Mouse (Mus musculus) layer of hippocampus, postnatal 25 days (tissue): ENCODE measurements around the gene Nsrp1. TPM values are rescaled to one million over a fixed set of nuclear protein-coding genes. Genes with fewer than 3 reads are reported as not detected.
A peak's percentile ranks its signal among the peaks of the same experiment; 100 is the strongest.
"Not testable (repeated sequence)": the region's sequence is repeated elsewhere in the genome, so short reads cannot be mapped to it uniquely, and the experiment has no call there.

ENCODE experiments used
- DNase-seq, 2 experiments: peaks; one replicate each; pipeline ENCODE4 v3.0.0; 2022; ENCODE audit warnings: mixed read lengths in 2 of 2, low spot score in 1 of 2; ENCODE audit errors: extremely low spot score in 1 of 2
- total RNA-seq, 2 experiments: library from RNA; stranded (reverse); gene quantifications; 2 replicates each; pipeline ENCODE4 v1.2.3; 2021

The Nsrp1 gene
- total RNA-seq, result 10 to 100 TPM; 18.1 to 20.9 TPM

DNA sequence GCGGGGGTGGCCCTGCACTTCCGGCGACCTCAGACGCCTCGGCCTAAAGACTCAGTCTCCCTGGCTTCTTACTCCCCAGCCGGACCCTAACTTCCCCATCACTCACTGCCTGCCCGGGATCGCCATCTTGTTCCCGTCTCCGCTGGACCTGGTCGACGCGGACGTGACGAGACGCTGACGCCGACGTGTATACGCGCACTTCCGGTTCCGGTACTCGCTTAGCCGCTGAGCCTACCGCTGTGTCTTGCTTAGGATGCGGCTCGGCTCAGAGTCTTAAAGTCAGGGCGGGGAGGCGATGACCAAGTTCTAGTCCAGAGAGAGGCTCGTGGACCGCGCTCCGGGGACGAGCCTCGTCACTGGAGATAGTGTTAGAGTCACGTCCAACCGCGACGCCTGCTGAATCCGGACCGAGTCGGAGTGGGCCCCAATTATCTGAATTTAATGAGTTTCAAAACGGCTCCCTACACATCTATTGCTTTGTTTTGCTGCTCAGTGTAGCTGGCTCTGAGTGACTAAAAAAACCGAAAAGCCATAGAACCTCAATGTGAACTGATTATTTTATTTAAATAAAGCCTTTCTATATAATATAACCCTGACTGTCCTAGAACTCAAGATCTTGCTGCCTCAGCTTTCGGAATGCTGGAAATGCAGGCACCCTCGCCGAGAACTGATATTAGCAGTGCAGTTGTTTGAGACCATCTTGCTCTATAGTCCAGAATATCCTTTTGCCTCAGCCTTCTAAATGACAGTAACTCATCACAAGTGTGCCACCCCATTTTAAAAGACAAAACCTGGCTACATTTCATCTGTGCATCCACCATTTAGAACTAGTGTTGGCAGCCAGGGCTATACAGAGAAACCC is at the start of gene Nsrp1:
Gene Nsrp1, minus strand, starts transcription at position 163 of the 862 bp plus-strand sequence.
- peak; percentile 81 to 88 for DNase-seq

DNA sequence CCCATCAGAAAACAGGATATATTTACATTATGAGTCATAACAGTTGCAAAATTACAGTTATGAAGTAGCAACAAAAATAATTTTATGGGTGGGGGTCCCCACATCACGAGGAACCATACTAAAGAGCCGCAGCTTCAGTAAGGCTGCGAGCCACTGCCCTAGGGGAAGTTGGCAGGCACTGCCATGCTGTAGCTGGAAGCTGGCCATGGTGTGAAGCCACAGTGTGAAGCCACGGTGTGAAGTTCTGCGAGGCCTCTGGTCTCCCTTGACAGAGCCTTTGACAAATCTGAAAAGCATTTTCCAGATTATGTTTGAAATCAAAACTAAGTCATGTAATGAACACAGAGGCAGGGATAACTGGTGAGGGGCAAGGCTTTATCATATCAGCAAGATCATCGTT is 32.9 kb upstream of the Nsrp1 start:
- DNase-seq, result no peak

DNA sequence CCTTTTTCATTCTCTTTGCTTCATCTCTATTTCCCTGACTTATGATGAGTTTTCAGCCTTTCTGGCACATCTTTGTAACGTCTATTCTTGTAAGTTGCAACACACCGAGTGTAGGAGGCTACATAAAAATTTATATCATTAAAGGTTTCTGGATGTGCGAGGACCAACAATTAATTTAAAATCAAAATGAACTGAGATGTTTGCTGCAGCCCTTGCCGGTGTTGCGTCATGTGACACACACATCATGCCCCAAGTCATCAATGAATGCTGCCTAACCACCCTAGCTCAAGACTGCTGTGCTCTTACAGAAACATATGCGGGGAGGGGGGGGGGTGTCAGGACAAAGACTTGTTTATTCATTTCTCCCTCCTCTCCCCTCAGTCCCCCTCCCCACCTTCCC is 30.2 kb upstream of the Nsrp1 start:
- no peak for DNase-seq

DNA sequence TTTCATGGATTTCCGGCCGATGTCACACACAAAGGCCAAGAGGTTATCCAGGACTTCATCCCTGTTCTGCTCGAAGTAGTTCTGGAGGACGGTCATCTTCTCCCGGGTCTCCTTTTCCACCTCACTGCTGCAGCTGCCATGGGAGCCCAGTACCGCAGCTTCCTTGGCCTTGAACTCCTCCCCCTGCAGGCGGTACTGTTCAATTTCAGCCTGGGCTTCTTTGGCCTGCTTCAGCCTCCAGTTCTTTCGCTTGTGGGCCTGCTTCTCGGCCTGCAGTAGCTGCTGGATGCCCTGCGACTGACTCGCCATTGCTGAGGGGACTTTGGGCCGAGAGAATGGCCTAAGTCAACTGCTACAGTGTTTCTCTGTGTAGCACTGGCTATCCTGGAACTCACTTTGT is 29.6 kb upstream of the Nsrp1 start:
- DNase-seq, result not testable (repeated sequence)

DNA sequence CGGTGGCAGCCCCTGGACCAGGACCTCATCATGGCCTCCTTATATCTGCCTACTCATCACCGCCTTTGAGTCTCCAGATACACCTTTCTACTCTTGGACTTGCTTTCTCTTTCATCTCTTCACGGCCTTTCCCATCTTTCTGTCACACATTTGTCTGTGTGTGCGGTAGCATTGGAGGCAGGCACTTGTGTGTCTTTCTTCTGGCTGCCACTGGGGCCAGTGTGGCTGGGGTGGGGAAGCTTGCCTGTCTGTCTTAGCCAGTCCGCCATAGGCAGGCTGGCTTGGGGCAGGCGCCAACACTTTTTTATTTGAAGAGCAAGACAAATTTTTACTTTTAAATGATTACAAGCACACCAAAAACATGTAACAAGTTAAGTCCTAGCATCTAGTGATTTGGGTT is 28.7 kb upstream of the Nsrp1 start:
- DNase-seq, result no peak

DNA sequence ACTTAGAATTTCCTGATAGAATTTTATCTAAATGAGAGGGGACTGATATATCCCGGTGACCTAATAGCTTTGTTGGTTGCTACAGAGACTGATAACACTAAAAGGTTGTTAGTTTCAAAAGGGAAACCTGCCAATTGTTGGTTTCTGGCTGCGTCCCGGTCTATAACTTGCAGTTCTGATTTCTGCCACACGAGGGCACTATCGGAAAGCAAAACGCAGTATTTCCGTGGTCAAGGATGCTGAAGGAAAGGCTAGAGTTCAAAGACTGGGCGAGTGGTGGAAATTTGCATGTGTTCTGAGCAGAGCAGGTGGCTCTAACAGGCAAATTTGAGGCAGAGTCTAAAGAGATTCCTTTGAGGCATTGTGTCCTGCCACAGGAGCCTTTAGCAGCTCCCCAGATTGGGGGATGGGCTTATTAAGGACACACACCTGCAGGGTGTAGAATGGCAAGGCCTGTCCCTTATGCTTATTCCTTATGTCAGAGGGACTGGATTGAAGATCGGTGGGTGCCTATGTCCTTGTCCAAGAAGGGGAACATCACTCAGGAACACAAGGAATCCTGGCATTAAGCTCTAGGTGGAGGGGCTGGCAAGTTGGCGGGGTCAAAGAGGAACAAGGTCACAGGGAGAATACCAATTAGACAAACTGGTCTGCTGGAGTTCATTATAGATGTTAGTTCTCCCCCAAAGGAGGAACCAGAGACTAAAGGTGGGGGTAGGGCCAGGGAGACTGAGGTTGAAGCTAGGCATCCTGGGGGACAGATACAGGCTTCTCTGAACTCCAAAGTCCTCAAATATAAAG is 22.1 kb upstream of the Nsrp1 start:
- peak; percentile 72 to 94 for DNase-seq

DNA sequence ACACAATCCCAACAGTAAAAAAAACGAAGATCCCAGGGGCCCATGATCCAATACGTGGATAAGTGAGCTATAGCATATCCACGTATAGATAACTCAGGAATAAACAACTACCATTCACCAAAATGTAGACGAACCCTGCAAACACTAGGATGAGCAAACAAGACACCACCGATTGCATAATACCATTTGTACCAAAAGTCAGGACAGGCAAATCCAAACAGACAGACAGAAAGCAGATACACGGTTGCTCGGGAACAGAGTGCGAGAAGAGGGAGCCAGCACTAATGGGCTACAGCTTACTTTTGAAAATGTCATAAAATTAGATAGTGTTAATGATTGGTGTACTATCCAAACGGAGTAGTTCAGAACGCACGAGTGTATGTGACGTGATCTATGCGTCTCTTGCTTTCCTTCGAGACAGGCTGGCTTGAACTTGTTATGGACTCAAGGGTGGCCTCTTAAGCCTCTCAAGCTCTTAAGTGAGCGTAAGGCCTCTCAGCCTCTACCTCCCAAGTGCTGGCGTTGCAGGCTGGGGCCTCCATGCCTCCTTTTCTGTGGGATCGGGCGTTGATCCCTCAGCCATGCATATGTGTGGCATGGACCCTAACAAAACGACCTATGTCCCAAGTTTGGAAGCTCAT is 20.2 kb upstream of the Nsrp1 start:
- no peak for DNase-seq

DNA sequence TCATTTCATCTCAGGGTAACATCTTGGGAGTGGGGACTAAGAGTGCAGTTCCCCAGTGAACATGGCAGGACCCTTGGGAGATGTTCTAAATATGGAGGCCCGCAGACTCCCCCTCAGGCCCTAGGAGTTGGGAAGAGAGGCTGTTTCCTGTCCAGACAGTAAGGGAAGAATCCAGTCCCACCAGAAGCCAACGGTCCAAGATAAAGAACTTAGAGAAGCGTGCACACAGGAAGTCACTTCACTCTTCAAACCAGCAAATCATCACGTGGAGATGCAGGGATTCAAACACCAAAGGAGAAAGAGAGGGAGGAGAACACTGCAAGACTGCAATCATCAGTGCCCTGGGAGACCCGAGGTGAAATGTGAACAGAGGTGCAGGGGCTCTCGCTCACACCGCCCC is 18.8 kb upstream of the Nsrp1 start:
- no peak for DNase-seq

DNA sequence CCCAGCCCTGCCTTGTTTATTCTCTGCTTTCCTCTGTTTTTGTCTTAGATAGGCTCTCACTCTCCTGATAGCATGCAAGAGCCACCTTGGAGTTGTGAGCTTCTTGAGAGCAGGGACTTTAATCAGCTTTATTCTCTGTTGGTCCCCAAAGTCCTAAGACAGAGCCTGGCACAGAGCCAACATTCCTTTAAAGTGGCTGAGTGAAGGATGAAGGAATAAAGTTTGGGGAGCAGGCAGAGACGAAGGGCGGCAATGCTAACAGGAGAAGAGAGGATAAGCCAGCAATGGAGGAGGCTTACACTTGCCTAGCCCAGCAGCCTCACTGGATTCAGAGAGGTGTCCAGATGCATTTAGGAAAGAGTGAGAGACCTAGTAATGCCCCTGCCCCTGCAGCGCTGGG is 18.3 kb upstream of the Nsrp1 start:
- no peak for DNase-seq

DNA sequence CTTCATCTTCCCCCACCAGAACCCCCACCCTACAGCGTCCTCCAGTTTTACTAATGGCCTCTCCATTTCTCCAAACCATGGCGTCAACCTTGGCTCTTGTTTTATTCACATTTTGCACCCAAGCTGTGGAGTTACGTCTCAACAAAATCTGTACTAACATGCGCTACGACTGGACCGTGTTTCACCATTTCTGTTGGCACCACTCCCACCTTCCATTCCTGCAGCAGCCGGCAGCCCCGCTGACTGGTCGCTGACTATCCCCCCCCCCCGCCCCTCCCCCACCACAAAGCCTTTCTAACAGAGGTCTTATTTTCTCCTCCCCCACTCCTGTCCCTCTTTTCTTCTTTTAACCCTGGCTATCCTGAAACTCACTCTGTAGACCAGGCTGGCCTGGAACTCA is 17.0 kb upstream of the Nsrp1 start:
- DNase-seq, result no peak

DNA sequence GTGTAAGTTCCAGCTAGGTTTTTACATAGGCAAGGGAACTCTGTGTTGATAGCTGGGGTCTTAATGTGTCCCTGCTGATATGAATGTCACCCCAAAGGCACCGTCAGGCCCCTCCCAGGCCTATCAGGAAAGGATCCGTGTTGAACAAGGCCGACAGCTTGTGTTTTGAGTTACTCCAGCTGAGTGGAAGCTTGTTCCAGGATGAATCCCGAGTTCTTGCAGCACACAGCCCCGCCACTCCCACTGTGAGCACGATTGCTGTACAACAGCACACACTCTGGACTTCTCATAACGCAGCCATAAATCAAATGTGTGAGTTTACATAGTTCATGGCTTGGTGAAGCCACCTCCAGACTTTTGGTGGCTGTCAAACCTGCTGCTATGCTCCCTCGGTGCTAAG is 15.9 kb upstream of the Nsrp1 start:
- peak in 1 of 2 experiments; percentile 13 for DNase-seq

DNA sequence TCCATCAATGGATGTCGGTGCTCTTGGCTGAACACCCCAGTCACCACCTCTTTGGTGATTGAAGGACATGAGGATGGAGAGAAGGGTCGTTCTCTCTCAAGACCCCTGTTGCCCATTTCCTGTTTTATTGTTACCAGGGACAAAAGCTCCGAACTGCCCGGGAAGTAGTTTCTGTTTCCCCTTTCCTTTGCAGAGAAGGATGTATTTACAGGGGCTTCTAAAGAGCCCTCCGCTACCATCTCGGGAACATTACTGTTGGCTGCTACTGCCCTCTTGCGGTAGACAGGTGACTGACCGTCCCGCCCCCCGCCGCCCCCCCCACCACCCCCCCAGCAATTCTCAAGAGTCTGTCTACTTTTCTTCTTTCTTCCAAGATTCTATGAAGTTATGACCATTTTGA is 15.0 kb upstream of the Nsrp1 start:
- DNase-seq, result peak in 1 of 2 experiments; percentile 46

DNA sequence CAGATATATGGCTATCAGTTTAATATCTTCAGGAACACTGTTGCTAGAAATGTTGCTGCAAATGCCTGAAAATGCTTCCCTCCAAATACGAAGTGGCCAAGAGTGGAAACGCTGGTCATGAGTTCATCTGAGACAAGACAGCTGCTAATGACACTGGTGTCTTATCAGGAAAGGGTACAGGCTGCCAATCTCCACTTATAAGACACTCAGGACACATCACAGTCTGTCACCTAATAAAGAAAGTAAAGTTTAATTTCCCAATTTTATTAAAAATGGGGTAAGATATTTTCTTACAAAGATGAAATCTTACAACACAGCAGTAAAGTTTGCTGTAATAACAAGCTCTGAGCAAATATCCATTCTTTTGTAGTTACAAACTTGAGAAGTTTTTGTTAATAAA is 10.9 kb upstream of the Nsrp1 start:
- no peak for DNase-seq

DNA sequence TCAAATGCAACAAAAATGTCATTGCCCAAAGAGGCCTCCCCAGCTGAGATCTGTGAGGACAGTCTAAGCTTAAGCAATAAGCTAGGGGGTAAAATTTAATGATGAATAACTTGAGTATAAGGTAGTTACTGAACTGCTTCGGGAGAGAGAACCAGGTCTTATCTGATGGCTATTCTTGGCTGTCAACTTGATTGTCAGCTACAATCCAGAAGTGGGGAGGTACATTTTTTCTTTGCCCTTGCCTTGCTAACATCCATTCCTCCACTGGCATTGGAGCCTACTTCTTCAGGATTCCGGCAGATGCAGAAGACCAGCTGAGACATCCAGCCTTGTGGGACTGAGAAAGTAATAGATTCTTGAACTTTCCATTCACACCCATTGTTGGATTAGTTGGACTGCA is 8.8 kb upstream of the Nsrp1 start:
- no peak for DNase-seq

DNA sequence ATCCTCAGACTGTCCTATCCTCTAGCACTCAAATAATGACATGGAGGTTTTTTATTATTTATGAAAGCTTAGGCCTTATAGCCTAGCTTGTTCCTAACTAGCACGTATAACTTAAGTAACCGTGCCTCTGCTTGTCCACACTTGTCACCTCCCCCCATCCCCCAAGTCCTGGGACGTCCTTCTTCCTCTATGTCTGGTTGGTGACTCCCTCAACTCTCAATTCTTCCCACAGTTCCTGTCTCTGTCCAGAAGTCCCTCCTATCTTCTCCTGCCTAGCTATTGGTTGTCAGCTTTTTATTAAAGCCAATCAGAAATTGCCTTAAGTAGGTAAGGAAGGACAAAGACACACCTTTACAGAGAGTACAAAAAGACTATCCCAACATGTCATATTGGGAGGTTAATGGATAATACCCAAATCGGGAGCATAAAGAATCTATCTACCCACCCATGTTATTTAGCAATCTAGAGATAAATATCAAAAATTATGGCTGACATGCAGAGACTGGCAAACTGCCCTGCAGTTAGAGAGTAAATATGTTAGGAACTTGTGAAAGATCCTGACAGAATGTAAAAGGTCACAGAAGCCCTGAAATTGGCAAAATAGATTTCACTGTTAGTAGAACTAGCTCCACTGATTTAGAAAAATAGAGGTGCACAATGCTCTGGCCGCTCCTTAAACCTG is 5.9 kb upstream of the Nsrp1 start:
- DNase-seq, result no peak

DNA sequence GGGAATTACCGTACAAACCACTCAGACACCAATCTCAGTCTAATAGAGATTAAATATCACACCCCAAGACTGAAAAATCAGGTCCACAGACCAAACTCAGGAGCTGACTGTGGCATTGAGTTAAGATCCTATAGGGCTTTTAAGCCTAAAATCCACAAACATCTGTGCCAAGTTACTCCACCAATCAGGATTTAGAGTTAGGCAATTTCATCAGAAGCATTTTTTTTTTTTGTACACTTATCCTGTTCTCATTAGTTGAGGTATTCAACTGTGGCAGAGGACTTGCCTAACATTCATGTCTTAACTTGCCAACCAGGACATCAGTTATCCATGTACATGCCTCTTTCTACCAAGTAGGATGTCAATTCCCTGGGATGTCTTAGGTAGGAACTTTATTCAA is 1.1 kb upstream of the Nsrp1 start:
- DNase-seq, result no peak

DNA sequence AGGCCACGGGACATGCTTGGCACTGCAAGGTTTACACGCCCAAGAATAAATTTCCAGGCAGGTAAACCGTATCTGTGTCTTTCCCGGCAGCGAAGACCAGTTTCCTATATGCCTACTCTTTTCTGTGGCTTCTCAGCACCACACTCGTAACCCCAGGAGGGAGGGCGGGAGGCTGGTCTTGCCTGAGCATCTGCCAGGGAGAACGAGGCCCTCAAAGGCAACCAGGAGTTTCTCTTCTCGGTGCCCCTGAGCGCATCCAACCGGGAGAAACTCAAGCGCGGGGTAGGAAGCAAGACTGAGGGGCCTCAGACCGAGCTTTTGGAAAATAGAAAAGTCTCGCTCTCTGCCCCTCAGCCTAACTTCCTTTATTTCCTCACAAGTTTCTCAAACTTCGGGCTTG is 443 bp downstream of the Nsrp1 start:
- peak in 1 of 2 experiments; percentile 11 for DNase-seq

DNA sequence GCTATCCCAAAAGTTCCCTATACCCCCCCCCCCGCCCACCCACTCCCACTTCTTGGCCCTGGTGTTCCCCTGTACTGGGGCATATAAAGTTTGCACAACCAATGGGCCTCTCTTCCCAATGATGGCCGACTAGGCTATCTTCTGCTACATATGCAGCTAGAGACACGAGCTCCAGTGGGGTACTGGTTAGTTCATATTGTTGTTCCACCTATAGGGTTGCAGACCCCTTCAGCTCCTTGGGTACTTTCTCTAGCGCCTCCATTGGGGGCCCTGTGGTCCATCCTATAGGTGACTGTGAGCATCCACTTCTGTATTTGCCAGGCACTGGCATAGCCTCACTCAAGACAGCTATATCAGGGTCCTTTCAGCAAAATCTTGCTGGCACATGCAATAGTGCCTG is 904 bp downstream of the Nsrp1 start:
- DNase-seq, result not testable (repeated sequence)

DNA sequence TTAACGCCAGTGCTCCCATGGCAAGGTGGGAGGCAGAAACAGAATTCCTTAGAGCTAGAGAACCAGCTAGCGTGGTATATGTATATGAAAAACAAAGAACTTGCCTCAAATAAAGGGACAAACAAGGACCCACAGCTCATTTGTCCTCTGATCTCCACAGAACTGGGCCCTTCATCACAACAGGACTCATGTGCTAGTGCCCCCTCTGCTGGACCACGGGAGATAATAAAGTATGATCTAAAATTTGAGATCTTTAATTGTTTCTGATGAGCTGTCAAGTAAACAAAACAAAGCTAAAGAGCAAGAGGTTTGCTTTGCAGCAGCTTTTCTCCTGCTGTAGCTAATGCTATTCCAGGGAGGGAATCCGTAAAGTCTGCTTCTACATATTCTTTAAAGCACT is 7.5 kb downstream of the Nsrp1 start:
- DNase-seq, result peak in 1 of 2 experiments; percentile 24

DNA sequence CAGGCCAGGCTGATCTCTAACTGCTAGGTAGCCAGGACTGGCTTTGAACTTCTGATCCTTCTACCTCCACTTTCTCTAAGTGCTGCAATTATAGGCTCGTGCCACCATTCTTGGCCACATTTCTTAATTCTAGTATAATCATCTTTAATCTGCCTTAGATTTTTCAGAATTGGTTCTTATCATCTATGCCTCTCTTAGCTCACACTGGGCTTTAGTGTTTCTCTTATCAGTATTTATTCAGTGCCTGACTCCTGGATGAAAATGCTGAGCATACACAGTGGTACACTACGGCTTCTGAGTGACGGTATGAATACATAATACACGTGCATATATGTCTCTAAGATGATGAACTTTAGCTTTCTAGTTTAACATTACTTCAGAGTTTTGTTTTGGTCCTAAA is 9.4 kb downstream of the Nsrp1 start:
- DNase-seq, result no peak

DNA sequence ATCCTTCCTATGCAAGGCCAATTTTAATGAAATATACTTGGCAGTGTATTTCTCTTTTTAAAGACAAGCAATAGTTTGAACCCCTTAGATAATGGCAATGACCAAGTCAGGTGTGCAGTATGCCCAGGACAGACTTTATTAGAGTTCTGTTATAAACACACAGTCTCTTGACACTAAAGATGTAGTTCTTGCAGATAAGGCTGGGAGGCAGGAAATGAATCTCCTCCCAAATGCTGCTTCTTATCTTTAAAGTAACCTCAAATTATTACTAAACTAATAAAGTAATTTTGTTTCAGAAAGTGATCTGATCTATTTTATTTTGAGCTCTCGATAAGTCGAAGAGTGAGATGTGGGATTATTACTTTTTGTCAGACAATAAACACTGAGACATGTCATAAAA is 14.8 kb downstream of the Nsrp1 start:
- DNase-seq, result no peak
